Mouse (Mus musculus): ENCODE data around the gene Sptbn1. TPM values are rescaled to one million over a fixed set of nuclear protein-coding genes. Genes with fewer than 3 reads are reported as not detected.

Gene Sptbn1
- polyA plus RNA-seq, 1 experiment from 2014 or later = 196 TPM

- Histone ChIP-seq H3K9ac (ENCODE audit: low read depth, low read length) (no peak overlapping the region), H3K27me3 (replicated peaks; ENCODE audit: control insufficient read depth, insufficient read depth, low read length) (no peaks in the 10 kb centered on the region), H3K4me2 (ENCODE audit: low read length) (no peak overlapping the region), H3K9me3 (ENCODE audit: control insufficient read depth, low read length) (no peaks in the 10 kb centered on the region), H3K27ac (ENCODE audit: low read depth, low read length) (no peak overlapping the region), H3K4me3 (ENCODE audit: low read length) (no peak overlapping the region), H3K36me3 (ENCODE audit: control insufficient read depth, insufficient read depth, low read length) (no peaks in the 10 kb centered on the region), H3K4me1 (ENCODE audit: control insufficient read depth, insufficient read depth, low read depth, low read length) (no peaks in the 10 kb centered on the region)
- 85% methylated on average over 5 of the region's 5 CpGs for WGBS
- ATAC-seq = no peak
Observed at GRCm38 (mm10) chr11:30279278-30279677, 11.3 kb upstream of the Sptbn1 start.

GRCm38 (mm10) chr11:30275436-30276031 lies 7.6 kb upstream of the Sptbn1 start:
- H3K4me2 ChIP-seq (ENCODE audit: low read length) = no peak overlapping the region
- H3K4me3 ChIP-seq (ENCODE audit: low read length) = no peak overlapping the region
- H3K4me1 ChIP-seq (ENCODE audit: control insufficient read depth, insufficient read depth, low read depth, low read length) = no peaks in the 10 kb centered on the region
- H3K9me3 ChIP-seq (ENCODE audit: control insufficient read depth, low read length) = no peaks in the 10 kb centered on the region
- no peaks in the 10 kb centered on the region for H3K36me3 ChIP-seq (ENCODE audit: control insufficient read depth, insufficient read depth, low read length)
- WGBS = 67% methylated on average over 3 of the region's 3 CpGs
- no peak for ATAC-seq
- no peak overlapping the region for H3K9ac ChIP-seq (ENCODE audit: low read depth, low read length)
- no peaks in the 10 kb centered on the region for H3K27me3 ChIP-seq (replicated peaks; ENCODE audit: control insufficient read depth, insufficient read depth, low read length)
- no peak overlapping the region for H3K27ac ChIP-seq (ENCODE audit: low read depth, low read length)

GRCm38 (mm10) chr11:30269524-30269923 lies 1.5 kb upstream of the Sptbn1 start:
- H3K27me3 ChIP-seq (replicated peaks; ENCODE audit: control insufficient read depth, insufficient read depth, low read length) = no peaks in the 10 kb centered on the region
- H3K9me3 ChIP-seq (ENCODE audit: control insufficient read depth, low read length) = no peaks in the 10 kb centered on the region
- H3K4me2 ChIP-seq (ENCODE audit: low read length) = no peak overlapping the region; the same call in 1 of the 2 replicates
- H3K4me3 ChIP-seq (ENCODE audit: low read length) = no peak overlapping the region
- 74% methylated on average over 1 of the region's 1 CpGs for WGBS
- peaks cover 11% of the 10 kb centered on the region for H3K4me1 ChIP-seq (ENCODE audit: control insufficient read depth, insufficient read depth, low read depth, low read length)
- no peak for ATAC-seq
- H3K9ac ChIP-seq (ENCODE audit: low read depth, low read length) = no peak overlapping the region
- no peaks in the 10 kb centered on the region for H3K36me3 ChIP-seq (ENCODE audit: control insufficient read depth, insufficient read depth, low read length)
- no peak overlapping the region for H3K27ac ChIP-seq (ENCODE audit: low read depth, low read length)

- no peaks in the 10 kb centered on the region for H3K27me3 ChIP-seq (replicated peaks; ENCODE audit: control insufficient read depth, insufficient read depth, low read length)
- peak overlapping the region; percentile 56 for H3K4me2 ChIP-seq (ENCODE audit: low read length)
- WGBS = 1% methylated on average over 15 of the region's 15 CpGs
- no peaks in the 10 kb centered on the region for H3K9me3 ChIP-seq (ENCODE audit: control insufficient read depth, low read length)
- H3K36me3 ChIP-seq (ENCODE audit: control insufficient read depth, insufficient read depth, low read length) = no peaks in the 10 kb centered on the region
- peak; percentile 46 for ATAC-seq
- H3K9ac ChIP-seq (ENCODE audit: low read depth, low read length) = peak overlapping the region; percentile 78
- H3K4me3 ChIP-seq (ENCODE audit: low read length) = peak overlapping the region; percentile 97
- peaks cover 16% of the 10 kb centered on the region for H3K4me1 ChIP-seq (ENCODE audit: control insufficient read depth, insufficient read depth, low read depth, low read length)
- peak overlapping the region; percentile 90 for H3K27ac ChIP-seq (ENCODE audit: low read depth, low read length)
Observed at GRCm38 (mm10) chr11:30268648-30269375, 837 bp upstream of the Sptbn1 start.

- no peaks in the 10 kb centered on the region for H3K9me3 ChIP-seq (ENCODE audit: control insufficient read depth, low read length)
- WGBS = under 1% methylated on average over 61 of the region's 69 CpGs
- peak overlapping the region; percentile 55 for H3K4me2 ChIP-seq (ENCODE audit: low read length)
- peak overlapping the region; percentile 92 for H3K27ac ChIP-seq (ENCODE audit: low read depth, low read length)
- ATAC-seq = peak; percentile 63
- H3K4me3 ChIP-seq (ENCODE audit: low read length) = peak overlapping the region; percentile 97
- H3K9ac ChIP-seq (ENCODE audit: low read depth, low read length) = peak overlapping the region; percentile 90
- peaks cover 24% of the 10 kb centered on the region for H3K4me1 ChIP-seq (ENCODE audit: control insufficient read depth, insufficient read depth, low read depth, low read length)
- H3K27me3 ChIP-seq (replicated peaks; ENCODE audit: control insufficient read depth, insufficient read depth, low read length) = no peaks in the 10 kb centered on the region
- H3K36me3 ChIP-seq (ENCODE audit: control insufficient read depth, insufficient read depth, low read length) = no peaks in the 10 kb centered on the region
Observed at GRCm38 (mm10) chr11:30267036-30267891, 711 bp downstream of the Sptbn1 start.

- ATAC-seq = peak; percentile 6
- H3K36me3 ChIP-seq (ENCODE audit: control insufficient read depth, insufficient read depth, low read length) = no peaks in the 10 kb centered on the region
- no peaks in the 10 kb centered on the region for H3K27me3 ChIP-seq (replicated peaks; ENCODE audit: control insufficient read depth, insufficient read depth, low read length)
- peak overlapping the region; percentile 55 for H3K4me2 ChIP-seq (ENCODE audit: low read length)
- H3K27ac ChIP-seq (ENCODE audit: low read depth, low read length) = peak overlapping the region; percentile 92
- H3K4me1 ChIP-seq (ENCODE audit: control insufficient read depth, insufficient read depth, low read depth, low read length) = peaks cover 24% of the 10 kb centered on the region
- peak overlapping the region; percentile 90 for H3K9ac ChIP-seq (ENCODE audit: low read depth, low read length)
- peak overlapping the region; percentile 97 for H3K4me3 ChIP-seq (ENCODE audit: low read length)
- H3K9me3 ChIP-seq (ENCODE audit: control insufficient read depth, low read length) = no peaks in the 10 kb centered on the region
- 1% methylated on average over 7 of the region's 7 CpGs for WGBS
Observed at GRCm38 (mm10) chr11:30266691-30267035, 1.3 kb downstream of the Sptbn1 start.

- Histone ChIP-seq H3K27me3 (replicated peaks; ENCODE audit: control insufficient read depth, insufficient read depth, low read length) (no peaks in the 10 kb centered on the region), H3K4me2 (ENCODE audit: low read length) (peak overlapping the region; percentile 80), H3K4me1 (ENCODE audit: control insufficient read depth, insufficient read depth, low read depth, low read length) (peaks cover 24% of the 10 kb centered on the region), H3K9me3 (ENCODE audit: control insufficient read depth, low read length) (no peaks in the 10 kb centered on the region), H3K9ac (ENCODE audit: low read depth, low read length) (peak overlapping the region; percentile 55; the same call in 1 of the 2 replicates), H3K27ac (ENCODE audit: low read depth, low read length) (no peak overlapping the region), H3K4me3 (ENCODE audit: low read length) (peak overlapping the region; percentile 97), H3K36me3 (ENCODE audit: control insufficient read depth, insufficient read depth, low read length) (no peaks in the 10 kb centered on the region)
- 70% methylated on average over 2 of the region's 2 CpGs for WGBS
- no peak for ATAC-seq
Observed at GRCm38 (mm10) chr11:30265666-30266065, 2.3 kb downstream of the Sptbn1 start.

- H3K27me3 ChIP-seq (replicated peaks; ENCODE audit: control insufficient read depth, insufficient read depth, low read length) = no peaks in the 10 kb centered on the region
- peaks cover 21% of the 10 kb centered on the region for H3K4me1 ChIP-seq (ENCODE audit: control insufficient read depth, insufficient read depth, low read depth, low read length)
- no peak overlapping the region for H3K9ac ChIP-seq (ENCODE audit: low read depth, low read length)
- no peak overlapping the region; the same call in 1 of the 2 replicates for H3K4me2 ChIP-seq (ENCODE audit: low read length)
- H3K27ac ChIP-seq (ENCODE audit: low read depth, low read length) = no peak overlapping the region
- no peaks in the 10 kb centered on the region for H3K9me3 ChIP-seq (ENCODE audit: control insufficient read depth, low read length)
- H3K36me3 ChIP-seq (ENCODE audit: control insufficient read depth, insufficient read depth, low read length) = no peaks in the 10 kb centered on the region
- 77% methylated on average over 2 of the region's 2 CpGs for whole genome bisulfite sequencing
- no peak for ATAC-seq
- H3K4me3 ChIP-seq (ENCODE audit: low read length) = no peak overlapping the region
Observed at GRCm38 (mm10) chr11:30263627-30264026, 4.3 kb downstream of the Sptbn1 start.
